Mouse (Mus musculus): ENCODE measurements around the gene Psmb6.

DNA sequence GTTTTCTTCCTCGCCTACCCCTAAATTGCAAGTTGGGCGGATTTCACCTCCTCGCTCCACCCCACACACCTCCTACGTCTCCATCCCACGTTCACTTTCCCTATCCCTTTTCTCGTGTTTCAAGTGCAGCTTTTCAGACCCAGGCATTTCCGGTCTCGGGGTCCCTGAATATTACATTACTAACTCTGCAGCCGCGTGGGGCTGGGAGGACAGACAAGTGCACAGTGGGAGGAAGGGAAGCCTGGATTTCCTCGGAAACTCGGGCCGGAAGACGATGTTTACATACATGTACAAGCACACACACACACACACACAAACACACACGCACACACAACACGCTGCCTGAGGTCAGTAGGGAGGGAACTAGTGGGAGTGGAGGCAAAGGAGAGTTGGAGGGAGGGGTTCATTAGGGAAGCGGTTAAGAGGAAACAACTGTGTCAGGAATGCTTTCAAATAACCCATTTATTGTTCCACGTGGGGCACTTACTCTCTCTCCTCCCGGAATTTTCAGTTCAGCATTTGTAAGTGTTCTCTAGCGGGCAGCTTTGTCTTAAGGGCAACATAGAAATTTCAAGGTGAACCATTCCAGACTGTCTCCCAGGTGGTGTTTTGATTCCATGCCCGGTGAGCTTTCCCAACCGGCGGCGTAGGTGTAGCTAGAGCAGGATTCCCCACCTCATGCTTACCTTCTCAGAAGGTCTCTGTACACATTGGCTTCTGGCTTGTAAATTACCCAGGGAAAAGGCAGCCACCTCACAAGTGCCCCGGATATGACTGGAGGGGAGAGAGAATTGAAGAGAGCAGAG, 38.5 kb downstream of the Psmb6 start:
- TF ChIP-seq CTCF (IDR thresholded peaks at IDR 0.05; ENCODE audit: low read depth, low read length): no peak
- no peak for TF ChIP-seq POLR2A (IDR thresholded peaks at IDR 0.05; ENCODE audit: insufficient read depth, low read length)
- no peak for TF ChIP-seq EP300 (IDR thresholded peaks at IDR 0.05; ENCODE audit: insufficient read depth, low read depth, low read length)

All from ES-Bruce4 (cell line).